Mouse (Mus musculus) spleen, postnatal 4 days (tissue): ENCODE measurements around the gene Stard8.
"Not testable (repeated sequence)": the region's sequence is repeated elsewhere in the genome, so short reads cannot be mapped to it uniquely, and the experiment has no call there.

ENCODE experiments used
- DNase-seq, 2 experiments: peaks; one replicate each; pipeline ENCODE4 v3.0.0; 2022; ENCODE audit warnings: low spot score in 2 of 2

Gene Stard8

GRCm38 (mm10) chrX:99003046-99003445 is at the start of gene Stard8:
Gene Stard8, plus strand, starts transcription at chrX:99003248.
- DNase-seq: no peak

DNA sequence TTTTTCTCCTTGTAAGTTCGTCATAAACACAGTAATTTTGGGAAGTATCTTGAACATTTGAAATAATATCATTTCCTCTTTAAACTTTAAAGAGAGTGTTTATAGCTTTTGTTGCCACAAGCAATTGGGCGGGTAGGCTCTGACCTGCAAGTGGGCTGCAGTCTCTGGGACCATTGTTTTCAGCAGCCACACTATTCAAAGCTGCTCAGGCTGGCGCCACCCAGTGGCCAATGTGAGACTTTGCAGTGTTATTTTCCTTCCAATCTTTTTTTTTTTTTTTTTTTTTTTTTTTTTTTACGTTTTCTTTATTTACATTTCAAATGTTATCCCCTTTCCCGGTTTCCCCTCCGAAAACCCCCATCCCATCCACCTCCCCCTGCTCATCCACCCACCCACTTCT is 49.1 kb upstream of the Stard8 start:
- DNase-seq: peak in 1 of 2 experiments; percentile 17

DNA sequence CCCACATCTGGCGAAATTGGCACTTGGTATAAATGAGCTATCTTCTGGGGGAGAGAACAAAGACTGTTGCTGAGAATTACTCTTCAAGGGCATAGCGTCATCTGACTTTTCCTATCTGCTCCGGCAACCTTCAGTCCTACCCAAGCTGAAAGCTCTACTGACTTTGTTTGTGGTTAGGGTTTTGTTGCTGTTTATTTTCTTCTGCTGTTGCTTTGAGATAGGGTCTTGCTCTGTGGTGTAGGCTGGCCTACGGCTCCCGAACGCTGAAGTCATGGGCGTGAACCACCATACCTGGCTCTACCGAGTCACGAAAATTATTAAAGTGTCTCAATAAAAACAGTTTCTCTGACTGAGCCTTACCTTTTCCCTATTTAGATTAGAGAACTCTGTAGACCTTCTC is 44.8 kb upstream of the Stard8 start:
- DNase-seq: no peak

GRCm38 (mm10) chrX:98959050-98959449 is 44.0 kb upstream of the Stard8 start:
- peak in 1 of 2 experiments; percentile 15 for DNase-seq

DNA sequence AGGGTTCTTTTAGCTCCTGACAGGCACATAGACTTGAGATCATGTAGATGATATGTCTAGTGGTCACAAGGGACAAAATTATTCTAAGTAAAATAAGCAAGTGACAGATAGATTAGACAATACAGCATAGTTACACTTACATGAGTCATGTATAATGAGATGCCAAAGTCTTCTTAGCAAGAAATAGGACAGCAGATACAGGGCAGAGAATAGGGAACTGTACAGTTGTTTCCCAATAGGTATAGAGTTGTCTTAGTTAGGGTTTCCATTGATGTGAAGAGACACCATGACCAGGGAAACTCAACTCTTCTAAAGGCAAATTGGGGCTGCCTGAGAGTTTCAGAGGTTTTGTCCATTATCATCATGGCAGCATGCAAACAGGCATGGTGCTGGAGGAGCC is 39.3 kb upstream of the Stard8 start:
- no peak for DNase-seq

- no peak for DNase-seq
Observed at GRCm38 (mm10) chrX:98964513-98964912, 38.5 kb upstream of the Stard8 start.

- not testable (repeated sequence) for DNase-seq
Observed at GRCm38 (mm10) chrX:98986611-98987010, 16.4 kb upstream of the Stard8 start.

DNA sequence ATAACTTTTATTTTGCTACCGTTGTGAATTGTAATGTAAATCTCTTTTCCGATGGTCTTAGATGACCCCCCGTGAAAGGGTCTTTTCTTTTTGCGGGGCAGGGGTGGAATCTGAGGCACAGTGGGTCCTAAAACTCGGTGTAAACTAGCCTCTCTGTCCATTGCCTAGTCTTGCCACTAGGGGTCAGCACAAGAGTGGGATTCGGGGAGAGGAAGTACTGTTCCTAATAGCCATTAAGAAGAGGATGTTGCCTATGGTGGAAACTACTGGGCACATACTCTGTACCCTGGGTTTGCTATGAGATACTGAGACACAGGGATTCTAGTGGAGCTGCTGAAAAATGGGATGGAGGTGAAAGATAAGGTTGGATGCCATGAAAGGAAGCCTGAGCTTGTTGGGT is 13.5 kb upstream of the Stard8 start:
- DNase-seq: peak; percentile 17 to 70

- DNase-seq: no peak
Observed at GRCm38 (mm10) chrX:99002065-99002464, 983 bp upstream of the Stard8 start.

DNA sequence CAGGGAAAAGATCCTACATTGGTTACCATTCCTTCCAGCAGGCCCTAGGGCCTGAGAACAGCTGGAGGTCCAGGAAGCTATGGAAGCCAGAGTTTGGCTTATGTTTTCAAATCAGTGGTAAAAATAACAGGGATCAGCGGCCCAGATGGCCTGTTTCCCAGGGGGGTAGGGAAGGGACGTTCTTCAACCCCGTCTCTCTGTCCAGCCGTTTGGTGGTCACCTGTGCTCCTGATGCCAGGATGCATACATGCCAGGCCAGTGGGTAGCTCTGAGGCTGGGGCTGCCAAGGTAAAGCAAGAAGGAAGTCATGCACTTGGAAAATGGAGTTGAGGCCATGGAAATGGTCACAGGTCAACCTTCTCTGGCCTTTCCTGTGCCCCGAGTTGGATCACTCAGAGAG is 7.5 kb downstream of the Stard8 start:
- no peak for DNase-seq

GRCm38 (mm10) chrX:99011281-99011680 is 8.2 kb downstream of the Stard8 start:
- no peak for DNase-seq

DNA sequence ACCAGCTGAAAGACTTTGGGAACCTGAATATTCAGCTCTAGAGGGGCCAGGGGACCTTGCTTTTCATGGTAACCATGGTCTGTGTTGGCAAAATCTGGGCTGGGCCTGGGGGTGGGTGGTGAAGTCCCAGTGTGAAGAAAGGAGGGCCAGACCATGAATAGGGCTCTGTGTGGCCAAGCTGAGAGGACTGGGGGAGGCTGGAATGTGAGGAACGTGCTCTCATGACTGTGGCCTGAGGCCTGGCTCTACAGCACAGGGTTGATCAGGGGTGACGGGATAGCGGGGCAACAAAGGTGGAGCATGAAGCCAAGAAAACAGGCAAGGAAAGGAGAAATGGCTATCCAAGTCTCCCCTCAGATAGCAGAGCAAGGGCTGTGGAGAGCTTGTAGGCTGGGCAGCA is 9.4 kb downstream of the Stard8 start:
- no peak for DNase-seq

- no peak for DNase-seq
Observed at GRCm38 (mm10) chrX:99015705-99016104, 12.7 kb downstream of the Stard8 start.

- no peak for DNase-seq
Observed at GRCm38 (mm10) chrX:99016987-99017386, 13.9 kb downstream of the Stard8 start.

- no peak for DNase-seq
Observed at GRCm38 (mm10) chrX:99017874-99018273, 14.8 kb downstream of the Stard8 start.

GRCm38 (mm10) chrX:99019303-99019702 is 16.3 kb downstream of the Stard8 start:
- DNase-seq: no peak

- no peak for DNase-seq
Observed at GRCm38 (mm10) chrX:99020215-99020614, 17.2 kb downstream of the Stard8 start.

DNA sequence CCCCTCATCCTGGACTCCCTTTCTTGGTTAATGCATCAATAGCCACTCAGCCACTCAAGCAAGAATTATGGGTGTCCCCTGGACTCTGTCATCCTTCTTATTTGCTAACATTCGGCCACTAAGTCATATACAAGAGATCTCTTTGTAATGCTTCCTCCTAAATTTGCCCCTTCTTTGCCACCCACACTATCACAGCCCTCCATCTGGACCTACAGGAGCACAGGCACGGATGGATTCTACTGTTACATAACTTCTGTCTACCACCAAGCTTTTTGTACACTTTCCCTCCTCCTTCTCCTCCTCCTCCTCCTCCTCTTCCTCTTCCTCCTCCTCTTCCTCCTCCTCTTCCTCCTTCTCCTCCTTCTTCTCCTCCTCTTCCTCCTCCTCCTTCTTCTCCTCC is 18.5 kb downstream of the Stard8 start:
- DNase-seq: no peak

- DNase-seq: no peak
Observed at GRCm38 (mm10) chrX:99023951-99024350, 20.9 kb downstream of the Stard8 start.

- no peak for DNase-seq
Observed at GRCm38 (mm10) chrX:99035407-99035806, 32.4 kb downstream of the Stard8 start.

GRCm38 (mm10) chrX:99042451-99042951 is 39.5 kb downstream of the Stard8 start:
- peak; percentile 67 to 75 for DNase-seq

DNA sequence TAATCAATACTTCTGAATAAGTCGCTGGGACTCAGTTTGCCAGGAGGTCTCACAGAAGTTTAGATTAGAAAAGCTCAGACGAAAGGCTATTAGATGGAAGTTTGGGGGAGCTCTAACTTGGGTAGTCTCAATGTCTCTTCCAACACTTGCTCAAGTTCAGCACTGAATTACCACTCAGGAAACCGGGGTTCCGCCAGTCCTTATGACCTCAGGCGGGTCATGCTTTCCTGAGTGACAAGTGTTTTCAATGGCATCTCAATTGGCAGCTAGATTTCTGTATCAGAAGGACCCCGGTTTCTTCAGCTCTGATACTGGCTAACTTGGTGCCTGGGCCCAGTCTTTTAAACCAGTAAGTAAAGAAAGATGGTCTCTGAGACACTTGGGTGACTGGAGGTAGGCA is 40.2 kb downstream of the Stard8 start:
- no peak for DNase-seq

DNA sequence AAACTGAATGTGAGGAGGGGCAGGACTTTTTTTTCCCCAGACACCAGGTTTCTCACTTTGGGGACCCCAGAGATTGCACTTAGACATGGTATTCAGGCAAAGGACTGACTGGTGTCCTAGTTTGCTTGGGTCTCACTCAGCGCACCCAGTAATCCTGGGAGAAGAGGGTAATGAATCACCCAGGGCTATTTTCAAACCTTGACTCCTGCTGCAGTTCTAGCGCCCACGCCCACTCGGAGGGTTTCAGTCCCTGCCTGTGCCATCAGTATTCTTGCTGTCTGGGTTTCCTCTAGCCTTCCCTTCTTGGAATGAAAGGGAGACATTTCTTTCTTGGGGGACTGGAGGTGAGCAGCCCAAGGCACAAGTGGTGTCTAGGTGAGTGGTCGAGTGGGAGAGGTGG is 40.7 kb downstream of the Stard8 start:
- no peak for DNase-seq

GRCm38 (mm10) chrX:99045315-99045714 is 42.3 kb downstream of the Stard8 start:
- no peak for DNase-seq
